Mouse (Mus musculus): ENCODE measurements around the gene Tnf.
"Not testable (repeated sequence)": the region's sequence is repeated elsewhere in the genome, so short reads cannot be mapped to it uniquely, and the experiment has no call there.

The Tnf gene

DNA sequence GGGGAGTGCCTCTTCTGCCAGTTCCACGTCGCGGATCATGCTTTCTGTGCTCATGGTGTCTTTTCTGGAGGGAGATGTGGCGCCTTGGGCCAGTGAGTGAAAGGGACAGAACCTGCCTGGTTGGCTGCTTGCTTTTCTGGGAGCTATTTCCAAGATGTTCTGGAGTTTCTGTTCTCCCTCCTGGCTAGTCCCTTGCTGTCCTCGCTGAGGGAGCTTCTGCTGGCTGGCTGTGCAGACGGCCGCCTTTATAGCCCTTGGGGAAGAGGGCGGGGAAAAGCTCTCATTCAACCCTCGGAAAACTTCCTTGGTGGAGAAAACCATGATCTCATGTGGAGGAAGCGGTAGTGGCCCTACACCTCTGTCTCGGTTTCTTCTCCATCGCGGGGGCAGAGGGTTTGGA, at the start of gene Tnf:
Gene Tnf (minus strand): TSS at position 221 of the 400 bp plus-strand sequence.
- DNase-seq (ENCODE audit: low spot score) = no peak

DNA sequence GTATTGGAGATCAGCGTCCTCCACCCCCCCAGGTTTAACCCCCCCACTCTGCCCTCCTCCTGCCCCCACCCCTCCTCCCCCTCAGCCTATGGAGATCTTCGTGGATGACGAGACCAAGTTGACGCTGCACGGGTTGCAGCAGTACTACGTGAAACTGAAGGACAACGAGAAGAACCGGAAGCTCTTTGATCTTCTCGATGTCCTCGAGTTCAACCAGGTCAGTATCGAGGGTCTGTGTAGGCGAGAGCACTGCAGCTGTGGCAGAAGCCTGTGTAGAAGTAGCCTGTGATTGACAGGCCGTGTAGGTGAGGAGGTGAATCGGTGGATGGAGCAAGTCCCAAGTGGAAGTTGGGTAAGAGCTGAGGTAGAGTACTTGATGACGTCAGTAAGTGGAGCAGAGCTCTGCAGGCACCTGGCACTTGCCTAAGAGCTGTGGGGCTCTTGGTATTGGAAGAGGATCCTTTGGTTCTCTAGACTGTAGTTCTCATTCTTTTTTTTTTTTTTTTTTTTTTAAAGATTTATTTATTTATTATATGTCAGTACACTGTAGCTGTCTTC, 49.4 kb upstream of the Tnf start:
- no peak for DNase-seq (ENCODE audit: low spot score)

DNA sequence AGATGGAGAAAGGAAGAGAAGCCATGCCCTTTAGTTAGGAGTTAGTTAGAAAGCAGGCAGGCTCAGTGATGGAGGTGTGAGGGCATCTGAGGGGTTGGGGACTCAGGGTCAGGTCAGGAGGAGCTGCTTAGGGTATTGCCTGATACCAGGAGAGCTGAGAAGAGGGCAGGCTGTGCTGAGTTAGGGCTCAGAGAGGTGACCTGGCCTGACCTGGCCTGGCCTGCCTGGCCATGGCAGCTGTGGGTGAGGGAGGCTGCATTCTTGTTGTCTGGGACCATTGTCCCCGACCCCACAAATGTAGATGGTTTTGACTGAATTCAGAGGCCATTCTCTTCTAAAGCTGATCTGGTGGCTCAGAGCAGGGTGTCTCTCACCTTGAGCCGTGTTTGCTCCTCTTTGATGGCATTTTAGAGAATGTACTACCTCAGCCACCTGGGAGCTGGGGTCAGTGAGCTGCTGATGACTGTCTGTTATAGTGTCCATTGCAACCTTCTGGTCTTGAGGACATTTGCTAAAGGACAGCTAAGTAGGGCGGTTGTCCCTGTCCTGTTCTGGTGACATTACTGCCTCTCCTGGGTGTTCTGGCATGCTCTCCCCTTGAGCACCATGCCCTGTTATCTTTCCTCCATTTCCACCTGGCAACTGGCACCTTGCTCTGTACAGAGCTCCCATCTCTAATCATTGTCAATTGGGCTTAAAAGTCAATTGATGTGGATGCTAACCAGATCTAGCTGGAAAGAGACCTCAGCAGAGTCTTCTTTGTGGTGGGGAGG, 48.7 kb upstream of the Tnf start:
- DNase-seq (ENCODE audit: low spot score) = no peak

DNA sequence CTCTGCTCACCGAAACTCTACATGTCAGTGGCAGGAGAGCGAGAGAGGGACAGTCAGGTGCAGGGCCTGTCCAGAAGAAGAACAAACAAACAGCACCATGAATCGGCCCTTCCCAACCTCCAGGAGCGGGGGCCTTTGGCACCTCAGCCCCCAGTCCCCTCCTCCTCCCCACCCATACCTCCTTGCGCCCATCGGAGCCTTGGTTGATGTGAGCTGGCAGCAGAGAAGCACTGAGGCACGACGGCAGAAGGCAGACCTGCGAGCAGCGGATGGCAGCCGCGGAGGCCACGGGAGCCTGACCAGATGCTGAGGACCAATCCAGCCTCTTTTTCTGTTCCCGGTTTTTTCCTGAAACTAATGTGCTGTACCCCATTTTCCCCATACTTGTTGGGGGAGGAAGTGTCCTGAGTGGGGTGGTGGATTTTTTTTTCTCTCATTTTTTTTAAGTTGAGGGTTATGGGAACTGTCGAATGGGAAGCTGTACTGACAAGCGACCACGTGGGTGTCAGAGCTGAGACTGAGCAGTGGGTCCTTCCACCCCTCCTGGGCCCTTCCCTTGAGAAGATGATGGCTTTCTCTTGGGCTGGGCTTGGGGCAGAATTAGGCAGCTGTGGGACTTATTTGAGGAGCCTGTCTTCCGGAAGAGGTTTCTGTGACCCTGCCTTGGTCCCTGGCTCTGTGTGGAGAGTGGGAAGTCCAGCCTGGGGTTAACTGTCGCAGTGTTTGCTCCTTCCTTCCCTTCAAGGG, 47.8 kb upstream of the Tnf start:
- no peak for DNase-seq (ENCODE audit: low spot score)

DNA sequence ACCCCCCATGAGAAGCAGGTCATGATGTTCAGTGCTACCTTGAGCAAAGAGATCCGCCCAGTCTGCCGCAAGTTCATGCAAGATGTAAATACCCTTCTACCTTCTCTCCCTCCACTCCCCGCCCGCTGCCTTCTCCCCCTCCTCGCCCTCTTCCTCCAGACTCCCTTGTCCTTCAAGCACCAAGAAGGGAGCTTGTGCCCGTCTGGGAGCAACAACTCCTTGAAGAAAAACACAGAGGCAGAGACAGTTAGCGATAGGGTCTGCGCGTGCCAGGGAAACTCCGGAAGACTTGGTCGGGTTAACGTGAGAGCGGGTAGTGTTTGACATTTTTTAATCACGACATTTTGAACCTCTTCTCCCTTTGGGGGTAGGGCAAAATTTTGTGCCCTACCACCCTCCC, 47.2 kb upstream of the Tnf start:
- no peak for DNase-seq (ENCODE audit: low spot score)

DNA sequence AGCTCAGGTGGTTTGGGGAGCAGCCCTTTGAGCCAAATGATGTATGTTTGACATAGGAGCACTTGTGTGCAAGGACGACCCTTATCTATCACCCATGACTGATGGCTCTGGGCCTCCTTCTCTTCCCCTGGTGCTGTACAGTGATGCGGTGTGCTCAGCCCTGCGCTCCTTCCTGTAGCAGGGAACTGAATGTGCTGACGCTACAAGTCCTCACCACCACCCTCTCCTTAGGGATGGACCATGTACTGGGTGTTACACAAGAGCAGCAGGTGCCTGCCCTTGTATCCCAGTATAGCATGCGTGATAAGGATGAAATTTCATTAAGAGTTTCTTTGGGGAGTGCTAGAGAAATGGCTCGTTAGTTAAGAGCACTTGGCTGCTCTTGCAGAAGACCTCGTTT, 45.3 kb upstream of the Tnf start:
- DNase-seq (ENCODE audit: low spot score) = no peak

DNA sequence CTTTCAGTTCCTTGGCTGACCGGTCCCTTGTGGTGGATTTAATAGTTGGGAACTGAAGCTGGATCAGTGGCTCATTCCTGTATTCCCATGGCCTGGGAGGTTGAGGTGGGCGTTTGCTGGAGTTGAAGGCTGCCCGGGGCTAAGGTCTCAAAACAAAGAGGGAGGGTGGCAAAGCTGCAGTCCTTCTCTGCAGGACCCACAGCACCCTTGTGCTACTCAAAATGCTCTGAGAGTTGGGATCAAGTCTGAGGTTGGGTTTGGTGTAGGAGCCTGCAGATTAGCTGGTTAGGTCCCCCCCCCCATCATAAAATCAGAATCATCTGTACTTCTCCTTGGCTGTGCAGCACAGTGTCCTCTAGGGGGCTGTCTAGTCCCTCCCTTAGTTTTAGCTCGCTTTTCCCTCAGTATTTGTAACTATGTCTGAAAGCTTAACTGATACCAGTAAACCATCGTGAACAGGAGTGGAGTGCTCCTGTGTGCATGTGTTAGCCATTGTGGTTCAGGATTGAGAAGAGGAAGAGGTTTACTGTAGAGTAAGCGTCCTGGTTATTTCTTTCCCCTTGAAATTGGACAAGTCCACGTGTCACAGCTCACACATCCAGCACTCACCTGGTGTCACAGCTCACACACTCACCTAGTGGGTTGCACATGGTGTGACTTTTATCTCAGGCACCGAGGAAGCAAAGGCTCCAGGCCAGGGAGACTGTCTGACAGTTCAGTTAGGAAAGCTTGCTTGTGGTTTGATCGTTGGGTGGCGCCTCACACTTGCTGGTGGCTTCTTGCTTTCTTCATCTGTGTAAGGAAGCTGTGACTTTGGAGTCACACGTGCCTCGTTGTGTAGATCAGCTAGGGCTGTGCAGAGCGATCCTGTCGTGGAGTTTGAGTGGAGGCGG, 44.2 kb upstream of the Tnf start:
- DNase-seq (ENCODE audit: low spot score) = no peak

DNA sequence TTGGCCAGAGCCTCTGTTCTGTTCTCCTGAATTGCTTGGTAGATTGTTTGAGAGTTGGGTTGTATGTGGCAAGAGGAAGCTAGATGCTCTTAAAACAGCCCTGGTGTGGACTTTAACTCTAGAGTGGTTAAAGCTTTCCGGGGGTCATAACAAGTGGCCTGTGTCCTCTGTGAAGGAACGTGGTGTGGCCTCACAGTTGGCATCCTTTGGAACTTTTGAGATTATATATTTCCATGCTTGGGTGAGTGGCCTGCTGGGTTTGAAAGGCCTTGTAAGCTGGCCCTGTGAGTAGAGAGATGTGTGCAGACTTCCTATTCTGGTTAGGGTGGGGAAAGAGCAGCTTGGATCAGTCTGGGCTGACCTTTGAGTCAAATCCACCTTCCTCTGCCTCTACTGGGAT, 43.2 kb upstream of the Tnf start:
- no peak for DNase-seq (ENCODE audit: low spot score)

DNA sequence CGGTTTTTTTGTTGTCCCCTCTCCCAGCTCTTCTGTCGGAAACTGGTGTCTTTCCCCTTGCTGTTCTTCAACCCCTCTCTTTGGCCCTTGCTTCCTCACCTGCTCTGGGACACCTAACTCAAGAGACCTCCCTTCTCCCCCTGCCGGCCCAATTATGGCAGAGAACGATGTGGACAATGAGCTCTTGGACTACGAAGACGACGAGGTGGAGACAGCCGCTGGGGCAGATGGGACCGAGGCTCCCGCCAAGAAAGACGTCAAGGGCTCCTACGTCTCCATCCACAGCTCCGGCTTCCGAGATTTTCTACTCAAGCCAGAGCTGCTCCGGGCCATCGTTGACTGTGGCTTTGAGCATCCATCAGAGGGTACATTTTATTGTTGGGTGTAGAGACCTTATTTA, 41.3 kb upstream of the Tnf start:
- DNase-seq (ENCODE audit: low spot score) = peak; percentile 50

DNA sequence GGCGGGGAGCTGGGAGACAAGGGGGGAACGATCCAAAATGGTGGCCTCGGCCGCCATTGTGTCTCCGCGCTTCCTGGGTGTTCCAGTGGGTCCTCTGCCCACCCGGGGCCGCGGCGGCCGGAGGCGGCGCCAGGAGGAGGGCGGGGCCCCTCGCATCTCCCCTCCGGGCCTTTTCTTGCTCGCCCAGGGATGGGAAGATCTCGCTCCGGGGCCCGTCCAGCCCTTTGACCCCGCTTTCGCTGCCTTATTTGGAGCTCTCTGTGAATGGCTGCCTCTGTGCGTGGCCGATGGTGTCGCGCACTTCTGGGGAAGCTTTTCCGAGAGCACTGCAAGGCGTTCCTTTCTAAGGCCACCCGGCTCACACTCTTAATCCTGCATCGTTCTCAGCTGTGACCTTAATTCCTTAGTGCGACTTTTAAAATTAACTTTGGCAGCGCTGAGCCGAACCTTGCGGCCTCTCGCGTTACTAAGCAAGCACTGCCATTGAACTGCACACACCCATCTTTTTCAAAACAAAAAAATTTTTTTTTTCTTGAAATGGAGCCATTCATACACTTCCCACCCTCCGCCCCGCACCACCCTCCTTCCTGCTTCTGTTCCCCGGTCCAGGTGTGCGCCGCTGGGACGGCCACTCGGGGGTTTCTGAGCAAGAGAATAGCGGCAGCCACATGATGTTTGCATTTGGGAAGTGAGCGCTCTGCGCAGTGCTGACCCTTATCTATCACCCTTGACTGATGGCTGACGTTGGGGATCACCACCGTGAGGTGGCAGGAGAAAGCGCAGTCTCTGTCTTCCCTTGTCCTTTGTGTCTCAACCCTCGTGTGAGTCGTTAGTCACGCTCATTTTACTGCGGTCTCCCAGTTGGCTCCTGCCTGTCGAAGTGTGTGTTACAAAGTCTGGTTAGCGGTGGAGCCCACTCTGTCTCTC, 40.5 kb upstream of the Tnf start:
- peak; percentile 77 for DNase-seq (ENCODE audit: low spot score)

DNA sequence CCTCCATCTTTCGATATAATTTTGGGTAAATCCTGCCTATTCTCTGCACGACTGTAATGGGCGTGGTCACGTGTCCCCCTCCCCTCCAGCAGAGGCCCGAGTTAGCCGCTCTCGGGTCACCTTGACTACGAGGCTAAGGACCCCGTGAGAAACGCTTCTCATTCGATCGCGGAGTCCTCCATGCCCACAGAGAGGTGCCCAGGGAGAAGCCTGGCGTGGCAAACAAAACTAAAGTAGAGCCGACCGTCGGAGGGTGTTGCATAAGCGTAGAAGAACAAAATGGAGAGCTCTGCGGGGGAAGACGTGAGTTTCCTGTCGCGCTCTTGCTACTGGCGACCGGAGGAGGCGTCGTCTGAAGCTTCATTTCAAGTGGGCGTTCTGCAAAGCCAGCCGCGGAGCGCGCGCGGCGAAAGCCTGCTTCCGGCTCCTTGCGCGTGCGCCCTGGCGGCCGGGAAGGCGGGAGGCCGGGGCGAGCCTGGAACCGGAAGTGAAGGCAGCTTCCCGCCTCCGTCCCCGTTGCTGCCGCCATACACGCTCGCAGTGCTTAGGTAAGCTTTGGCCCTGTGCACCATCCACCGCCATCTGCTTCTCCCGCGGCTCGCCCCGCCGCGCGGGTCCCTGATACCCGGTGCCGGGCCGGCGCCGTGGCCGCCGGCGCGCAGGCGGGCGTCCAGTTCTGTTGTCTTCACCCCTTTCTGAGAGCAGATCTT, 39.7 kb upstream of the Tnf start, which contains the start of gene Ddx39b:
Gene Ddx39b (plus strand): TSS at position 442 of the 710 bp plus-strand sequence.
- DNase-seq (ENCODE audit: low spot score) = peak; percentile 97

DNA sequence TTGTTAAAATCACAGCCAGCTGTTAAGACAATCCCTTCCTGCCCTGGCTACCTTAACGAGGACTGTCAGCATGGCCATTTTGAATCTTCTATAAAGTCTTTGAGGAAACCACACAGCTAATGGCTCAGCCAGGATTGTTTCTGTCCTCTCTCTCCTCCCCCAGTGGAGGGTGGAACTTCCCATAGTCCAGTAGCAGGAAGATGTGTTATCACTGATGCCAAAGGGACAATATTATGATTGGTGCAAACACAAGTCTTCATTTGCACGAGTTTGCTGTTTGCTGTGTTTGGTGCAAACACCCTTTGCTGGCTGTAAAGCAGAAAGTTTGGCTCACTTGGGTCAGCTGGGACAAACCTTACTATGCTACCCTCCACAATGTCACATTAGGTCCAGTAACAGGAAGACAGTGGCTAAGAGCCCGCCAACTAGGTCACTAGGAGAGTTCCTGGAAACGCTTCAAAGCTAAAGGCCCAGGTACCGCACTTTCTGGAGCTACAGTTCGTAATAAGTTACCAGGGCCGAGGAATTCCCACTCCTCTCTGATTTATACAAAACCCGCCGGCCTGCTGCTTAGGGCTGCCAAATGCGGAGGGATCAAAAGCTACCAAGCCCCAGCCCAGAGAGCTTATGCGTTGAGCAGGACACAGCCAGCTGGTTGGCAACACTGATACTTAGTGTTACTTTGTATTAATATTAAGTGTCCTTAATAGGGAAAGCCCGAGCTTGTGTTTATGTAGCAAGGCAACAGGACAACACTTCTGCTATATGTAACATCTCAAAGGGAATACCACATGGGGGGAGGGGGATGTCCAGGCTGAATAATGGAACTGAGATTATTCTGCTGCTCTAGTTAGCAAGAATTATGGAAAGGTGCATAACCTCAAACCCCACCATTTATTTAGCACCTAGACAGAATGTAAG, 38.8 kb upstream of the Tnf start:
- no peak for DNase-seq (ENCODE audit: low spot score)

DNA sequence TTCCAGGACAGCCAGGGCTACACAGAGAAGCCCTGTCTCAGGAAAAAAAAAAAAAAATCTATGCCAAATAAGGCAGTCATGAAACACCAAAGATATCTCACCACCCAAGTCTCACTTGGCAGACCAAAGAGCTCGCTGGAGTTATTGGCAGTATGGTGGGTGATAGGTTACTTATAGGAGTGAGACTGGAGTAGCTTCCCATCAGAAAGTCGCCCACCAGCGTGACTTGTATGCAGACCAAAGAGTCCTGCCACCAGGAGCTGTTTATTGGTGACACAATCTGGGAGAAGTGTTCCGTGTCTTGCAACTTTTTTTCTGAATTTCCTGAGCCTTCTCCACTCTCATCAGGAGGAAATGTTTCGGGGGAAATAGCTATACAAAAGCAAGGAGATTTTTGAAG, 37.9 kb upstream of the Tnf start:
- no peak for DNase-seq (ENCODE audit: low spot score)

DNA sequence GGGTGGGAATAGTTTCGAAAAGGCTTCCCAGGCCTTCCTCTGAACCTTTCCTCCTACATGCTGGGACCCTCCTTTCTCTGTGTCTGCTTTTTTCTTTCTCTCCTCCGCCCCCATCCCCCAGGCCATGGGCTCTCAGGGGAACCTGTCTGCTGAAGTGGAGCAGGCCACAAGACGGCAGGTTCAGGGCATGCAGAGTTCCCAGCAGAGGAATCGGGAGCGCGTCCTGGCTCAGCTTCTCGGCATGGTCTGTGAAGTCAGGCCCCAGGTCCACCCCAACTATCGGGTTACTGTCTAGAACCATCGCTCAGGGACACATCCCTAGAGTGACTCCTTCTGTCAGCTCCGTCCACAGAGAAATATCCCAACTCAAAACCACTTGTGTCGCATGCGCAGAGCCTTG, 35.7 kb upstream of the Tnf start:
- DNase-seq (ENCODE audit: low spot score) = no peak

DNA sequence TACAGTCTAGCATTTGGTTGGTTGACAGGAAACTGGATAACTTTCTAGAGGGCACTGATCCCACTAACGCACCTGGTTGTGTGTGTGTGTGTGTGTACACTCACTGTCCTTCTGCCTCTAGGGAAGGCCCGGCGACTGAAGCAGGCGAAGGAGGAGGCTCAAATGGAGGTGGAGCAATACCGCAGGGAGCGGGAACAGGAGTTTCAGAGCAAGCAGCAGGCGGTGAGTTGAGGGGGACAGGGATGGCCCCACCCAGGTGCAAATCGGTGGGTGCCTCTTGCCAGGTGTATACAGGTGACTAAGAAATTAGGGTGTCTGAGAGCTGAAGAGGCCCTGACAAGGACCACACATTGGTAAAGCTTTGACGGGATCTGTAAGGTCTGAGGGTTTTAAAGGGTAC, 35.2 kb upstream of the Tnf start:
- no peak for DNase-seq (ENCODE audit: low spot score)

DNA sequence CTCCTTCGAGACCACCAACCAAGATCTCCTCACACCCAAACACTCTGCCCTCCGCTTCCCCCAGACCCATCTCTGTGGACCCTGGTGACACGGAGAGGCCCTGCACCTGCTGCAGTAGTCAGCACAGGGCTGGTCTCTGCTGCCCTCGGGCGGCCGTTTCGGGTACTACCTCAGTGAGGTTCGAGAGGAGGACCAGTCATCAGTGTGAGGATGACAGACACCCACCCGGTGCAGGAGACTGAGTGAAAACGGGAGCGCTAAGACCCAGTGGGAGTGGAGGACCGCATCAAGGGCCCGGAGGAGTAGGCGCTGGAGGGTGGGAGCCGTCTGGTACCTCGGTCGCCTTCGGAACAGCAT, 34.6 kb upstream of the Tnf start:
- peak; percentile 91 for DNase-seq (ENCODE audit: low spot score)

DNA sequence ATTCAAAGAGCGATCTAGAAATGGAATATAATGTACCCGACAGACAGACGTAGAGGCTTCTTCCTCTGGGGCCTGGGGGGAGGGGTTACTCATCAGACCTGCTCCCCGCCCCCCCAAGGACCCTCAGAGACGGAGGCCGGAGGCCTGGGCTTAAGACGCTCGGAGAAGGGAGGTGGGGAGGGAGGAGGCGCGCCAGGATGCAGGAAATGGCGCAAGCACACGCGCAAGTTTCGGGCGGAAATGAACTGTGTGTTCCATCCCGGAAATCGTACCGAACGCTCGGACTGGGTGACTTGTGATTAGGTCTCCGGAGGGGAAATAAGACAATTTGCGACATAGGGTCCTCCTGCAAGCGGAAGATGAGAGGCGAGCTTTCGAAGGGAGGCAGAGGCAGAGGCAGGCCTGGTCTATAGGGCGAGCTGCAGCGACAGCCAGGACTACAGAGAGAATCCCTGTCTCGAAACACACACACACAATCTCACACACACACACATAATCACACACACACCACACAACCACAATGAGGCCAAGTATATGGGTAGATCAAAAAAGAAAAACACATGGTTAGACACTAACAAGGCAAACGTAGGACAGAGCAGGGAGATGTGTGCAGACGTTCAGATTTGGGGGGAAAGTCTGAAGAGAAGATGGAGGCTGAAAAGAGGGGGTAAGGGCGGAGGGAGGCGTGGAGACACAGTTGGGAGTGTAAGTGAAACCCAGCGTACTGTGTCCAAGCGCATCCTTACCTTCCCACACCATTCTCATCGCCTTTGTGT, 34.0 kb upstream of the Tnf start, which contains the start of gene Nfkbil1:
Gene Nfkbil1 (minus strand): TSS at position 179 of the 776 bp plus-strand sequence.
- DNase-seq (ENCODE audit: low spot score) = peak; percentile 93

DNA sequence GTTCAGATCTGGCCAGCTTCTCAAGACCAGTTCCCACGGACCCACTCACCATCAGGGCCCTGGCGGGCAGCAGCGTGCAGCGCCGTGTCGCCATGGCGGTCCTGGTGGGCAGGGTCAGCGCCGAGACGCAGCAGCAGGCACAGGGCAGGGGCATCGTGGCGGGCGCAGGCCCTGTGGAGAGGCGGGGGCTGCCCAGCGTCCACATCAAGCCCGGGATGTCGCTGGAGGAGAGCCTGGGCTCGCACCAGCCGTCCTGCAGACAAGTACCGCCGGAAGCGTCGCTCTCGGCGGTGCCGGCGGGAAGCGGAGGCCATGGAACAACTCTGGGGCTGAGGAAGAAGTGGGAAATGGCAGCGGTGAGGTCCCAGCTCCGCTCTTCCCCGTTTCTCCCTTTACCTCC, 33.1 kb upstream of the Tnf start:
- peak; percentile 57 for DNase-seq (ENCODE audit: low spot score)

DNA sequence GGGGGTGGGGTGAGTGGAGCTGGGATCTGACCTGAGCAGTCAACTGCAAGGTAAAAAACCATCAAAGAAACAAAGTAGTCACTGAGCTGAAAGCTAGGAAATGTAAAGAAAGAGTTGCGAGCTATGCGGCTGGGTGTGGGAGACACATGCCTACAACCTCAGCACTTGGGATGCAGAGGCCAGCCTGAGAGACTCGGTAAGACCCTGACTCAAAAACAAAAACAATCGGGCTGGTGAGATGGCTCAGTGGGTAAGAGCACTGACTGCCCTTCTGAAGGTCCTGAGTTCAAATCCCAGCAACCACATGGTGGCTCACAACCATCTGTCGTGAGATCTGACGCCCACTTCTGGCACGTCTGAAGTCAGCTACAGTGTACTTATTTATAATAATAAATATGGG, 32.3 kb upstream of the Tnf start:
- not testable (repeated sequence) for DNase-seq (ENCODE audit: low spot score)
